Mouse (Mus musculus) gastrocnemius, adult 18-20 months (tissue): ENCODE measurements around the gene Eva1c. TPM values are rescaled to one million over a fixed set of nuclear protein-coding genes. Genes with fewer than 3 reads are reported as not detected.

Source experiments
- DNase-seq: peaks from one replicate; pipeline ENCODE4 v3.0.0; 2021; ENCODE audit warnings: low spot score
- long read RNA-seq, 2 experiments: library from polyadenylated mRNA; stranded (forward); transcript quantifications; one replicate each; pipeline ENCODE4 v2.0.0; 2021
- total RNA-seq, 2 experiments: library from RNA; stranded (reverse); gene quantifications; 2 replicates each; pipeline ENCODE4 v1.2.3; 2021

The Eva1c gene
- total RNA-seq = under 1 TPM; 0.26 to 0.59 TPM
- long read RNA-seq, experiment 1 = 0 reads
- long read RNA-seq, experiment 2 = 0 reads

DNA sequence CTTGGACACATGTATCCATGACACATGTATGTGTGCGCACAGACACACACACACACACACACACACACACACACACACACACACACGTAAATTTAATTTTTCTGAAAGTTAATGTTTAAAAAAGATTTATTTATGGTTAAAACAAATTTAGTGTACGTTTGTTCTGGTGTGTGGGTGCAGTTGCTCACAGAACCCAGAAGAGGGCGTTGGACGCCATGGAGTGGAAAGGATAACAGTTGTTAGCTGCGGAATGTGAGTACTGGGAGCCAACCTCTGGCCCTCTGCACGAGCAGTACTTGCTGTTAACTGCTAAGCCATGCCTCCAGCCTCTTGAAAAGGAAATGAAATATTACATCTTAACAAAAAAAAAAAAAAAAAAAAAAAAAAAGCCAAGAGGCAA lies at the start of gene Eva1c:
Gene Eva1c (plus strand): TSS at position 263 of the 400 bp plus-strand sequence.
- no peak for DNase-seq

- no peak for DNase-seq
Observed at GRCm38 (mm10) chr16:90779783-90780182, 46.7 kb upstream of the Eva1c start.

GRCm38 (mm10) chr16:90783302-90783701 lies 43.2 kb upstream of the Eva1c start:
- no peak for DNase-seq

DNA sequence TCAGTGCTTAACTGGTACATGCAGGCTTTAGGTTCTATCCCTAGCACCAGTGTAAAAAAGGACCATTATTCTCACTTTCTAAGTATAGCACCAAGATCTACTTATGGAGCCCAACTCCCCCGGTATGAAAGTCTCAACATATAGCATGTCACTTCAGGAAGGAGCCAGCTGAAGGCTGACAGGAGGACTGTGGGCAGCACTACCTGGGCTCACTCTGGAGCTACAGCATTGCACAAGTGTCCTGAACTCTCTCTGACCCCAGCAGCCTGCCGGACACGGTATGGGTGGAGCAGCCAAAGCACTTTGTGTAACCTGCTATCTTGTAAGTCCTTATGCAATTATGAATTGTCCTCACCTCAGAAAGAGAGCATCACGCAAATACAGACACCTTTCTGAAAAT lies 41.3 kb upstream of the Eva1c start:
- DNase-seq = no peak

GRCm38 (mm10) chr16:90788580-90788979 lies 37.9 kb upstream of the Eva1c start:
- no peak for DNase-seq

DNA sequence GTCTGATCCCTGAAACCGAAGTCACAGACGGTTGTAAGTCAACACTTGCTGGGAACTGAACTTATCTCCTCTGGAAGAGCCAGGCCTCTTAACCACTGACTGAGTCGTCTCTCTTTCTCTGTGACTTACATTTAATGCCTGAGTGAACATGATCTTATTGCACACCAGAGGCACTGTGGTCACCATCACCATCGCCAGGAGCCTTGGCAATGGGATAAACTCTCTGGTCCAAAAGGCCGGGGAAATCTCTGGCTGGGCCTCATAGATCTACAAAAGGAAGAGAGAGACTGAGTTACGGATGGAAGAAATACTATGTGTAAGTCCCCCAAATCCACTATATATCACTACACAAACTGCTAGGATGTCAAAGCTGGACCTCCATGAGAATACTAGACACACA lies 35.6 kb upstream of the Eva1c start:
- DNase-seq = no peak

DNA sequence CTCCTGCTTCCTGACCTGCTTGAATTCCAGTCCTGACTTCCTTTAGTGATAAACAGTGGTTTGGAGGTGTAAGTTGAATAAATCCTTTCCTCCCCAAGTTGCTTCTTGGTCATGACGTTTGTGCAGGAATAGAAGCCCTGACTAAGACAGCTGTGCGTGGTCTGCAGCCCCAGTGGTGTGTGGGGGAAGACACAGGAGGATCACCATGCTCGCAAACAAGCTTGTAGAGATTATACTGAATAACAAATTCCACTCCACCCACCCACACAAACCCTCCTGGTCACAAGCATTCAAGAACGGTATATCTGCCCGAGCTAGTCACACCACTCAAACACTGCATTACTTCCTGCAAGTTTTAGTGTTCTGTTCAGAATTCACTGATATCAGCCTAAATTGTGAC lies 34.5 kb upstream of the Eva1c start:
- DNase-seq = no peak

GRCm38 (mm10) chr16:90792500-90792899 lies 34.0 kb upstream of the Eva1c start:
- peak; percentile 12 for DNase-seq

DNA sequence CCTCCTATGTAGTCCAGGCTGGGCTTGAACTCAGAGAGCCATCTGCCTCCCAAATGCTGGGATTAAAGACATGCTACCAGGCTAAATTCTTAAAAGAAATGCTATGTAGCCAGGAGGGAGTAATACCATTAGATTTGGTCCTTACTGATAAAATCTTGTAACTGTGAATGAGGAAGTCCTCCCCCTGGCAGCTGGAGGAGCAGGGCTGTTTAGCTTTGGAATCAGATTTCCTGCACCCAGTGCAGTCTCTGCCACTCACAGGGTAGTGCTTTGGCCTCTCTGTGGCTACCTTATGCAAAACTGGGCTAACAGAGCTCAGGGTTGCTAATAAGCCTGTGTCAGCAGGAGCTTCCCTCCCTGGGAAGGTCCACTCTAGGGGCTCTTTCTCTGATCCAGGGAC lies 31.8 kb upstream of the Eva1c start:
- no peak for DNase-seq

DNA sequence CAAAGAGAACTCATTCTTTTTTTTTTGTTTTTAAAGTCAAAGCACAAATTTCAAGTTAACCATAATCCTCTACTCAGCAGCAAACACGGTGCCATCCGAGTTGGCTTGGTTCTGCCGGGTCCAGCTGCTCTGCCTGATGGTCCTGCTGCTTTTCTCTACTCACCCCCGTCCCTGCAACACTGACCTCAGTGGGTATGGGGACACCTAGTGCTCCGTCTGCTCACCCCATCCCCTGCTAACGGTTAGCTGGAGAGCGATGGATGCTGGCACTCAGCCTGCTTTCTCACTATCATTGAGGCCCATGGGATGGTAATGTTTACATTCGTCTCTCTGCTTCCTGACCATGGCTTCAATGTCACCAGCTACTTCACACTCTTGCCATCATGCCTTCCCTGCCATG lies 28.1 kb upstream of the Eva1c start:
- DNase-seq = no peak

DNA sequence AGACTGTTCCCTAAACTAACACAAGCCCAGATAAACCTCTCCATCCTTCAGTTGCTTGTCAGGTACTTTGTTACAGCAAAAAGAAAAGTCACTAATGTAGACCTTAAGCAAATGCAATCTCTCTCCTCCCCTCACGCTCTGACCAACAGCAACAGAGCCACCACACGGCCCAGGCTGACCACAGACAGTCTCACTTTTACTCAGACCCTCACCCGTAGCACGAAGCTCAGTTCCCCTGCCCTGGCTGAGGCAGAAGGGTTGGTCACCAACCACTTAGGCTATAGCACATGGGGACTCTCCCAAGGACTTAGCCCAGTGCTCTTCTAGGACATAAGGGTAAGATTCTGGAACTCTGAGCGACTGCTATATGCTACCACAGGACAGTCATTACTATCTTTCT lies 27.7 kb upstream of the Eva1c start:
- DNase-seq = no peak

GRCm38 (mm10) chr16:90799840-90800239 lies 26.7 kb upstream of the Eva1c start:
- DNase-seq = no peak

GRCm38 (mm10) chr16:90801251-90801650 lies 25.3 kb upstream of the Eva1c start:
- DNase-seq = no peak

GRCm38 (mm10) chr16:90801928-90802327 lies 24.6 kb upstream of the Eva1c start:
- DNase-seq = no peak

- no peak for DNase-seq
Observed at GRCm38 (mm10) chr16:90804466-90804865, 22.1 kb upstream of the Eva1c start.

DNA sequence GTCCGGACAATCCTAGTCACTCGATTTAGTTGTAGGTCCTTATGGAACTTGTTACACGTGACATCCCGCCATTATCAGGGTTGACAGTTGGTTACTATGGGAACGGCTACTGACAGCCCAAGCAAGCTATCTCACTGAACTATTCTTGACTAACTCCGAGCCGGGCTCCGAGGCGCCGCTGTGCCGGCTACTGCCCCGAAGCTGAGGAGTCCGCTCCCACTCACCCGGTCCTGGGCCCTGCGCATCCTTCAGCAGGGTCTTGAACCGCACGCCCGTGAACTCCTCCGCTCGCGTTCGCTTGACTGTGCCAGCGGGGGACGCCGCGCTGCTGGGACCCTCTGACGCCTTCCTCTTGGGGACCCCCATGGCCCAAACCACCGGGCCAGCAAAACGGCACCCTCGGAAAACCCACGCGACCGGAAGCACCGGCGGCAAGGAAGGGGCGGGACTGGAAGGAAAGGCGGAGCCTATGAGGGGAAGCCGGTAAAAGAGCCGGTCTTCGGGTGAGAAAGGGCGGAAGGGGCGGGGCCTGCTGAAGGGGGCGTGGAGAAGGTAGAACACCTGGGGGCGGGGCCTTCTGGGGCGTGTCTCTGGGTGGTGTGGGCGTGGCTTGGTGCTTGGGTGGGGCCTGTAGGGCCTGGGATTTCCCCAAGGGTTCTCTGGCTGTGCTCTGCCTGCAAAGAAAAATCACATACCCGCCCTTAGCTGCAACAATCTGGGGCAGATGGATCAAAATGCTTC lies 16.4 kb upstream of the Eva1c start, which contains the start of gene Urb1:
Gene Urb1 (minus strand): TSS at position 439 of the 741 bp plus-strand sequence.
- DNase-seq = peak; percentile 100

- DNase-seq = no peak
Observed at GRCm38 (mm10) chr16:90810716-90811256, 15.7 kb upstream of the Eva1c start.

DNA sequence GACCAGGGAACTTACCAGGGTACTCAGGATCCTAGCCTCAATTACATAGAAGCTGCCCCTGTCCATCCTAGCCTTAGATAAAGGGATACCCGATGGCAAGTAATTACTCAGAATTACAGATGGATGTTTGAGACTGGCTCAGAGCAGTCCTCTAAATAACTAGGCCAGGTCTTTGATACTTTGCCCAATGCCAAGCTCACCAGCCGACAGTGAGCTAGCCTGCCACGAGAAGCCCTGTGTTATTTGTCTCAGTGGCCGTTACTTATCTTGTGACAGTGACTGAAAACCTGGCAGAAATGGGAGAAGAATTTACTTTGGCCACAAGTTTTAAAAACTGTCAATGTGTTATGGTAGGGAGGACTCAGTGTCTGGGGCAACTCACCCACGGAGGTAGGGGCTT lies 14.4 kb upstream of the Eva1c start:
- DNase-seq = no peak

DNA sequence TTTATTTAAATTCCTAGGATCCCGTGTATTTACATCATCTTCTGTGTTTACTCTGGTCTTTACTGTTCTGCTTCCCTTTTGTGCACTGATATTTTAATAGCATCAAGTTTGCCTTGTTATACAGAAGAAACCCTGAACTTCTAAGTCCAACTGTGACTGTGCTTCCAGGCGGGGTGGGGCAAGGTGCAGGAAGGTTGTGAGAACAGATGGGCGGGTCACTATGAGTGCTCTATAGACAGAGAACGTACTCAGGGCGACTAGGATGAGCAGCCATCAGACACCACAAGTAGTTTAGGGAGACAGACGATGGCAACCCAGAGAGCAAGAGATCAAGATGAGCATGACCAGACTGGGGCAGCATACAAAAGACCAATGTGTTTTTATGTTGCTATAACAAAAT lies 6.2 kb upstream of the Eva1c start:
- no peak for DNase-seq

GRCm38 (mm10) chr16:90821046-90821697 lies 5.3 kb upstream of the Eva1c start:
- no peak for DNase-seq

- no peak for DNase-seq
Observed at GRCm38 (mm10) chr16:90822284-90822935, 4.1 kb upstream of the Eva1c start.

DNA sequence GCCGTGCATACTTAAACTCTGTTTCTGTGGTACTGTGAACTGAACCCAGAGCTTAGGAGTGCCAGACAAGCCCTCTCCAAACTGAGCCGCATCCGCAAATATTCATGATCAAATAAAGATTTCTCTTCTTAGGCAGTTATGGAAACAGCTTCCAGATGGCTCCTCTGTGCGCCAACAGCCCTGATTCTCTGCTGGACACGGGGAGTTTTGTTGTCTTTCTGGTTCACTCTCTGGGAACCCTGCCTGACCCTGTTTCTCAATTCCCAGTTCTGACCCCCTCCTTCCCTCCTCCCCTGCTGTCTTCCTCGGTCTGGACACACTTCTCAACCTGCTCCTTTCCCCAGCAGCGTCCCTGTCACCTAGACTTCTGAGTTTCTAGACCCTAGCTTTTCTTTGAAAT lies 3.5 kb upstream of the Eva1c start:
- DNase-seq = peak; percentile 56
